Mouse (Mus musculus): ENCODE measurements at regions not wholly inside any gene's neighbourhood (a gene's known extent, or its start where the extent isn't known, plus 50 kb on each side); places are given as distances from the start of the nearest gene placed in this dataset.

GRCm38 (mm10) chr15:97462006-97462405 lies 214.9 kb upstream of the Amigo2 start:
- no peak for DNase-seq (ENCODE audit: low spot score in 2 of 2)

GRCm38 (mm10) chr15:97461060-97461459 lies 214.0 kb upstream of the Amigo2 start:
- DNase-seq (ENCODE audit: low spot score in 2 of 2) = no peak

GRCm38 (mm10) chr15:97460360-97460719 lies 213.3 kb upstream of the Amigo2 start:
- DNase-seq (ENCODE audit: low spot score in 2 of 2) = no peak

GRCm38 (mm10) chr15:97459606-97460359 lies 212.7 kb upstream of the Amigo2 start:
- DNase-seq (ENCODE audit: low spot score in 2 of 2) = no peak

GRCm38 (mm10) chr15:97458748-97459221 lies 211.7 kb upstream of the Amigo2 start:
- DNase-seq (ENCODE audit: low spot score in 2 of 2) = no peak

- DNase-seq (ENCODE audit: low spot score in 2 of 2) = no peak
Observed at GRCm38 (mm10) chr15:97458139-97458747, 211.2 kb upstream of the Amigo2 start.

- no peak for DNase-seq (ENCODE audit: low spot score in 2 of 2)
Observed at GRCm38 (mm10) chr15:97457468-97457867, 210.4 kb upstream of the Amigo2 start.

GRCm38 (mm10) chr15:97456991-97457390 lies 209.9 kb upstream of the Amigo2 start:
- DNase-seq (ENCODE audit: low spot score in 2 of 2) = no peak

- no peak for DNase-seq (ENCODE audit: low spot score in 2 of 2)
Observed at GRCm38 (mm10) chr15:97455672-97456071, 208.6 kb upstream of the Amigo2 start.

GRCm38 (mm10) chr15:97449724-97450123 lies 202.6 kb upstream of the Amigo2 start:
- no peak for DNase-seq (ENCODE audit: low spot score in 2 of 2)

GRCm38 (mm10) chr15:97449001-97449400 lies 201.9 kb upstream of the Amigo2 start:
- no peak for DNase-seq (ENCODE audit: low spot score in 2 of 2)

- no peak for DNase-seq (ENCODE audit: low spot score in 2 of 2)
Observed at GRCm38 (mm10) chr15:97448243-97448880, 201.3 kb upstream of the Amigo2 start.

- DNase-seq (ENCODE audit: low spot score in 2 of 2) = no peak
Observed at GRCm38 (mm10) chr15:97446181-97446580, 199.1 kb upstream of the Amigo2 start.

GRCm38 (mm10) chr15:97438235-97438760 lies 191.2 kb upstream of the Amigo2 start:
- DNase-seq (ENCODE audit: low spot score in 2 of 2) = no peak
